Mouse (Mus musculus): ENCODE measurements at regions not wholly inside any gene's neighbourhood (a gene's known extent, or its start where the extent isn't known, plus 50 kb on each side); places are given as distances from the start of the nearest gene placed in this dataset.

- TF ChIP-seq CTCF (IDR thresholded peaks at IDR 0.05; ENCODE audit: low read depth, low read length) = no peak
- no peak for TF ChIP-seq POLR2A (IDR thresholded peaks at IDR 0.05; ENCODE audit: extremely low read depth, insufficient read depth, low read length)
These were observed 138.2 kb upstream of the Cited2 start for GRCm38 (mm10) chr10:17584842-17585241.
